Mouse (Mus musculus) olfactory bulb, adult 2 months (tissue): ENCODE measurements at regions not wholly inside any gene's neighbourhood (a gene's known extent, or its start where the extent isn't known, plus 50 kb on each side); places are given as distances from the start of the nearest gene placed in this dataset.

Experiments used
- H3K27ac ChIP-seq: fragments of 200-500 bp; 2 replicates; pipeline ENCODE4 v1.5.1; 2012; ENCODE audit warnings: low read depth, low read length; ENCODE audit not compliant: insufficient read depth
- H3K4me1 ChIP-seq: fragments of 200-500 bp; 2 replicates; pipeline ENCODE4 v1.6.1; 2012; ENCODE audit warnings: low read length; ENCODE audit not compliant: control insufficient read depth, insufficient read depth
- H3K4me3 ChIP-seq: fragments of 200-500 bp; 2 replicates; pipeline ENCODE4 v1.5.1; 2012; ENCODE audit warnings: mild to moderate bottlenecking, low read depth, low read length, moderate library complexity; ENCODE audit not compliant: insufficient read depth
- CTCF ChIP-seq: fragments of 200-500 bp; IDR thresholded peaks from 2 replicates; pipeline ENCODE4 v1.5.1; 2012; ENCODE audit warnings: low read depth, mild to moderate bottlenecking, low read length, moderate library complexity; ENCODE audit not compliant: insufficient read depth
- POLR2A ChIP-seq: fragments of 200-500 bp; IDR thresholded peaks from 2 replicates; pipeline ENCODE4 v1.6.1; 2012; ENCODE audit warnings: mild to moderate bottlenecking, low read depth, low read length, moderate library complexity; ENCODE audit not compliant: insufficient read depth
- WGBS: fragments of 180-500 bp; shearing (Covaris S2); methylation state at CpG from one replicate; pipeline ENCODE4 v1.1.7; 2018; 5-methylcytosine and 5-hydroxymethylcytosine counted together

GRCm38 (mm10) chr16:77989791-77990325, 311.4 kb upstream of the Cxadr start:
- no peak for TF ChIP-seq POLR2A
- no peak for TF ChIP-seq CTCF
- WGBS: 88% methylated on average over 4 of the region's 4 CpGs
- Histone ChIP-seq H3K4me3 (no peak overlapping the region), H3K4me1 (no peaks in the 10 kb centered on the region), H3K27ac (no peak overlapping the region)

- Histone ChIP-seq H3K4me1 (no peaks in the 10 kb centered on the region), H3K4me3 (no peak overlapping the region), H3K27ac (no peak overlapping the region)
- TF ChIP-seq CTCF: no peak
- no peak for TF ChIP-seq POLR2A
- over 99% methylated on average over 5 of the region's 5 CpGs for WGBS
These were observed 312.1 kb upstream of the Cxadr start for GRCm38 (mm10) chr16:77989139-77989538.

- no peak overlapping the region for H3K27ac ChIP-seq
- TF ChIP-seq POLR2A (no peak), CTCF (no peak)
- H3K4me3 ChIP-seq: 0 out of 2 replicates have a peak overlapping the region, but pooled peaks have one; percentile 16
- WGBS: 16% methylated on average over 10 of the region's 10 CpGs
- H3K4me1 ChIP-seq: no peaks in the 10 kb centered on the region
These were observed 314.3 kb upstream of the Cxadr start for GRCm38 (mm10) chr16:77986884-77987529.

GRCm38 (mm10) chr16:77948785-77949184, 346.9 kb upstream of the Gm11146 start:
- H3K4me3 ChIP-seq: no peak overlapping the region
- 89% methylated on average over 1 of the region's 1 CpGs for WGBS
- TF ChIP-seq CTCF: no peak
- no peak for TF ChIP-seq POLR2A
- no peaks in the 10 kb centered on the region for H3K4me1 ChIP-seq
- no peak overlapping the region for H3K27ac ChIP-seq

GRCm38 (mm10) chr16:77945442-77945841, 343.5 kb upstream of the Gm11146 start:
- TF ChIP-seq POLR2A (no peak), CTCF (no peak)
- Histone ChIP-seq H3K27ac (no peak overlapping the region), H3K4me3 (no peak overlapping the region), H3K4me1 (no peaks in the 10 kb centered on the region)
- WGBS: 65% methylated on average over 2 of the region's 2 CpGs

- WGBS: 87% methylated on average over 9 of the region's 9 CpGs
- Histone ChIP-seq H3K27ac (no peak overlapping the region), H3K4me3 (no peak overlapping the region), H3K4me1 (no peaks in the 10 kb centered on the region)
- TF ChIP-seq CTCF (no peak), POLR2A (no peak)
These were observed 329.3 kb upstream of the Gm11146 start for GRCm38 (mm10) chr16:77931025-77931723.

- Histone ChIP-seq H3K4me1 (no peaks in the 10 kb centered on the region), H3K4me3 (no peak overlapping the region), H3K27ac (no peak overlapping the region)
- TF ChIP-seq CTCF (no peak), POLR2A (no peak)
- WGBS: 81% methylated on average over 6 of the region's 6 CpGs
These were observed 312.5 kb upstream of the Gm11146 start for GRCm38 (mm10) chr16:77914160-77915070.

- Histone ChIP-seq H3K4me3 (no peak overlapping the region), H3K27ac (no peak overlapping the region), H3K4me1 (no peaks in the 10 kb centered on the region)
- 54% methylated on average over 2 of the region's 2 CpGs for WGBS
- TF ChIP-seq CTCF (no peak), POLR2A (no peak)
These were observed 292.4 kb upstream of the Gm11146 start for GRCm38 (mm10) chr16:77894247-77894646.
